ENCODE assay signal across 12 mouse cellular contexts in genomic region chr15:6579769-6580261, GRCm38 (mm10). TPM values are rescaled to one million over a fixed set of nuclear protein-coding genes. Genes with fewer than 3 reads are reported as not detected.
DNase-seq lines count a peak whose midpoint lies in the region; ATAC-seq and TF ChIP-seq lines count a peak whose summit lies in the region.
"Had no signal": no experiment of that assay in that cellular context is flagged by ENCODE, and none has a peak within 500 bp of the region (broad histone marks: within the 10 kb centered on the region; RNA-seq: fewer than 3 reads in every experiment).

No protein-coding gene starts in this region.

- H3K9ac ChIP-seq in liver, embryonic 11.5 days (ENCODE audit: low read depth, low read length), result no peak overlapping the region
- no peak overlapping the region for H3K9ac ChIP-seq in lung, postnatal 0 days (replicated peaks; ENCODE audit: low read depth)
- H3K9ac ChIP-seq in midbrain, embryonic 16.5 days (ENCODE audit: low read depth, low read length), result no peak overlapping the region

- H3K27me3 ChIP-seq in liver, embryonic 11.5 days (replicated peaks; ENCODE audit: control insufficient read depth, insufficient read depth, low read length), result no peaks in the 10 kb centered on the region
- no peaks in the 10 kb centered on the region for H3K27me3 ChIP-seq in lung, postnatal 0 days (replicated peaks; ENCODE audit: insufficient read depth, low read length)
- no peaks in the 10 kb centered on the region for H3K27me3 ChIP-seq in midbrain, embryonic 16.5 days (ENCODE audit: control insufficient read depth, insufficient read depth, low read depth, low read length)
- H3K27me3 ChIP-seq: Patski had no signal

- H3K4me1 ChIP-seq in liver, embryonic 11.5 days (replicated peaks; ENCODE audit: control insufficient read depth, insufficient read depth, low read length), result peaks cover 12% of the 10 kb centered on the region
- H3K4me1 ChIP-seq in lung, postnatal 0 days (ENCODE audit: insufficient read depth, low read depth, low read length), result no peaks in the 10 kb centered on the region
- no peaks in the 10 kb centered on the region for H3K4me1 ChIP-seq in midbrain, embryonic 16.5 days (ENCODE audit: control insufficient read depth, insufficient read depth, low read length)

- no peak for TF ChIP-seq CTCF in lung, postnatal 0 days (IDR thresholded peaks at IDR 0.05)

- no peak overlapping the region for H3K4me3 ChIP-seq in liver, embryonic 11.5 days (ENCODE audit: low read depth, low read length)
- H3K4me3 ChIP-seq in lung, postnatal 0 days (ENCODE audit: low read depth, low read length), result peak overlapping the region; percentile 27
- H3K4me3 ChIP-seq in midbrain, embryonic 16.5 days (ENCODE audit: low read depth, low read length), result no peak overlapping the region

- ATAC-seq in liver, embryonic 11.5 days (replicated peaks; ENCODE audit: low FRiP score), result no peak
- peak; percentile 69 for ATAC-seq in erythroid progenitor cell, adult 5-6 weeks (replicated peaks; ENCODE audit: low FRiP score, poor library complexity, severe bottlenecking)
- ATAC-seq in lung, postnatal 0 days, result peak; percentile 43
- no peak for ATAC-seq in midbrain, embryonic 16.5 days
- ATAC-seq: Patski had no signal

- no peak overlapping the region for H3K27ac ChIP-seq in liver, embryonic 11.5 days (ENCODE audit: low read depth, low read length)
- peak overlapping the region; percentile 16; the same call in 1 of the 2 replicates for H3K27ac ChIP-seq in lung, postnatal 0 days (ENCODE audit: low read length)
- no peak overlapping the region for H3K27ac ChIP-seq in midbrain, embryonic 16.5 days (ENCODE audit: low read length)

- 78% methylated on average over 11 of the region's 11 CpGs for WGBS in liver, embryonic 11.5 days
- 67% methylated on average over 11 of the region's 11 CpGs for WGBS in lung, postnatal 0 days
- WGBS in midbrain, embryonic 16.5 days, result 79% methylated on average over 11 of the region's 11 CpGs

- no peak for TF ChIP-seq EP300 in lung, postnatal 0 days (IDR thresholded peaks at IDR 0.05)

- peak overlapping the region; percentile 28; the same call in 1 of the 2 replicates for H3K4me2 ChIP-seq in liver, embryonic 11.5 days
- peak overlapping the region; percentile 50 for H3K4me2 ChIP-seq in lung, postnatal 0 days (replicated peaks; ENCODE audit: low read depth, low read length)
- H3K4me2 ChIP-seq in midbrain, embryonic 16.5 days (ENCODE audit: low read length), result no peak overlapping the region

- no peaks in the 10 kb centered on the region for H3K9me3 ChIP-seq in liver, embryonic 11.5 days (ENCODE audit: control insufficient read depth, low read length)
- H3K9me3 ChIP-seq in lung, postnatal 0 days (ENCODE audit: low read length), result no peaks in the 10 kb centered on the region
- H3K9me3 ChIP-seq in midbrain, embryonic 16.5 days (replicated peaks; ENCODE audit: control insufficient read depth, low read length, poor library complexity, severe bottlenecking), result no peaks in the 10 kb centered on the region

- H3K36me3 ChIP-seq in liver, embryonic 11.5 days (ENCODE audit: control insufficient read depth, insufficient read depth, low read length), result no peaks in the 10 kb centered on the region
- no peaks in the 10 kb centered on the region for H3K36me3 ChIP-seq in lung, postnatal 0 days (ENCODE audit: insufficient read depth, low read length)
- no peaks in the 10 kb centered on the region for H3K36me3 ChIP-seq in midbrain, embryonic 16.5 days (ENCODE audit: control insufficient read depth, insufficient read depth, low read length)

- DNase-seq in liver, embryonic 11.5 days (ENCODE audit: low spot score), result no peak
- DNase-seq in liver, result no peak
- peak; percentile 60 for DNase-seq in lung, postnatal 0 days (ENCODE audit: low spot score)
- peak; percentile 74 for DNase-seq in thymus, postnatal 14 days
- no peak for DNase-seq in layer of hippocampus, adult 18-20 months (ENCODE audit: low spot score in 2 of 2)
- no peak for DNase-seq in left cerebral cortex, adult 8-10 months (ENCODE audit: low spot score in 2 of 2)
- DNase-seq: cerebellum, adult 2 months; kidney, postnatal 25 days; right cerebral cortex, adult 18-20 months had no signal

RNA-seq across cellular contexts. Expression of gene Fyb, which starts 57.2 kb away (rescaled TPM):
- polyA plus RNA-seq in liver, embryonic 11.5 days (2014; fragmentation: Nextera tagmentation; extraction: Ambion mirVana), result 38.7 and 41.1 TPM in 2 replicates
- 97.7 and 102 TPM in 2 replicates for total RNA-seq in erythroid progenitor cell, adult 5-6 weeks (2015; ENCODE audit: low replicate concordance)
- 27.0 and 29.8 TPM in 2 replicates for total RNA-seq in erythroid progenitor cell, adult 5-6 weeks (2017; ENCODE audit: low replicate concordance)
- 7.5 TPM in 2 replicates for polyA plus RNA-seq in lung, postnatal 0 days (2015; fragmentation: Nextera tagmentation; extraction: Ambion mirVana)
- 2.0 and 3.1 TPM in 2 replicates for polyA plus RNA-seq in midbrain, embryonic 16.5 days (2015; fragmentation: Nextera tagmentation; extraction: Ambion mirVana)
- total RNA-seq in layer of hippocampus, adult 18-20 months (2021), result 1 to 10 TPM; 4.2 to 6.4 TPM
- 10 to 100 TPM in 3 of 4 experiments, 1 to 10 TPM in 1; 6.3 to 17.3 (median 13.4) TPM for total RNA-seq in left cerebral cortex, adult 8-10 months (2022)

Comparison
In these comparisons a context has a peak if more than half of its experiments do, and no peak if none do; other contexts are left out.
1. ATAC-seq: peak in erythroid progenitor cell, adult 5-6 weeks (single experiment) and lung, postnatal 0 days (single experiment); none in liver, embryonic 11.5 days (single experiment) and midbrain, embryonic 16.5 days (single experiment).
2. DNase-seq: peak in lung, postnatal 0 days (single experiment) and thymus, postnatal 14 days (single experiment); none in liver, embryonic 11.5 days (single experiment), liver (single experiment), layer of hippocampus, adult 18-20 months (0 of 2) and left cerebral cortex, adult 8-10 months (0 of 2).